Comparison of ENCODE assay signal across 12 mouse cellular contexts in the genomic region with DNA sequence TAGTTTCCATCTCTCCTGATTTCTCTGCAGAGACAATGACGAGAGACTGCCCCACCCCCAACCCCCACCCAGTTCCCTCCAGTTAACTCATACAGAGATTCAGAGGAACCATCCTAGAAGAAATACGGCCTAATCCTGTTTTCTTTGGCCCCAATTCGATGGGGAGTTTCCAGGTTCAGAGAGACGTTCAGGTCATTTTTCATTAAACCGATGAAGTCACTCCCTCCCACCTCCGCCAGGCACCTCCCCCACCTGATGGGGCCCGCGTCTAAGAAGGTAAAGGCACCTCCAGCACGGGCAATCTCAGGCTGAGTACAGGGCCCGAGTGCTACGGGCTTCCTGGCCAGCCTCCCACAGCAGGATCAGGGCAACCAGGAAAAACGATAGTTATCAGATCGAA. TPM values are rescaled to one million over a fixed set of nuclear protein-coding genes. Genes with fewer than 3 reads are reported as not detected.
DNase-seq lines count a peak whose midpoint lies in the region; ATAC-seq lines count a peak whose summit lies in the region.
"Had no signal": no experiment of that assay in that cellular context is flagged by ENCODE, and none has a peak within 500 bp of the region (broad histone marks: within the 10 kb centered on the region; RNA-seq: fewer than 3 reads in every experiment).

No protein-coding gene starts in this region.

- DNase-seq in kidney, postnatal 4 days = peak; percentile 22 to 50
- no peak for DNase-seq in kidney, adult 8-10 months
- peak; percentile 48 for DNase-seq in NIH3T3 (ENCODE audit: low read depth)
- DNase-seq in embryonic facial prominence, embryonic 14.5 days (ENCODE audit: low spot score) = peak; percentile 51
- no peak for DNase-seq in right cerebral cortex, postnatal 10 days (ENCODE audit: low spot score in 2 of 2)
- no peak for DNase-seq in left cerebral cortex, postnatal 14 days (ENCODE audit: low spot score in 2 of 2)
- DNase-seq: cerebellum, postnatal 25 days; heart, adult 2 months had no signal

- WGBS in embryonic facial prominence, embryonic 14.5 days = 13% methylated on average over 13 of the region's 13 CpGs
- WGBS in limb, embryonic 12.5 days = 11% methylated on average over 13 of the region's 13 CpGs

- ATAC-seq in embryonic facial prominence, embryonic 14.5 days (ENCODE audit: low read depth) = no peak
- peak; percentile 34; the same call in 1 of the 2 replicates for ATAC-seq in limb, embryonic 12.5 days (ENCODE audit: insufficient number of reproducible peaks, insufficient read depth, low FRiP score, low TSS enrichment, low read depth)

- no peak overlapping the region for H3K4me3 ChIP-seq in embryonic facial prominence, embryonic 14.5 days (ENCODE audit: low read depth, low read length)
- no peak overlapping the region for H3K4me3 ChIP-seq in limb, embryonic 12.5 days (replicated peaks)
- H3K4me3 ChIP-seq: heart, adult 2 months; left cerebral cortex, adult 2 months; lung, embryonic 15.5 days; myocyte had no signal

- H3K27me3 ChIP-seq in embryonic facial prominence, embryonic 14.5 days (replicated peaks; ENCODE audit: control insufficient read depth, insufficient read depth, low read length) = peaks cover 10% of the 10 kb centered on the region
- H3K27me3 ChIP-seq in limb, embryonic 12.5 days = peaks cover 4% of the 10 kb centered on the region; the same call in 1 of the 2 replicates

- no peak overlapping the region for H3K9ac ChIP-seq in embryonic facial prominence, embryonic 14.5 days (ENCODE audit: low read depth, low read length)
- no peak overlapping the region for H3K9ac ChIP-seq in limb, embryonic 12.5 days (replicated peaks)
- H3K9ac ChIP-seq: lung, embryonic 15.5 days had no signal

- no peaks in the 10 kb centered on the region for H3K9me3 ChIP-seq in embryonic facial prominence, embryonic 14.5 days (ENCODE audit: control insufficient read depth, low read length)
- H3K9me3 ChIP-seq in limb, embryonic 12.5 days = 0 out of 2 replicates have a peak, but pooled peaks cover 4% of the 10 kb centered on the region
- H3K9me3 ChIP-seq: lung, embryonic 15.5 days had no signal

- H3K27ac ChIP-seq in embryonic facial prominence, embryonic 14.5 days (replicated peaks; ENCODE audit: low read depth, low read length) = no peak overlapping the region
- H3K27ac ChIP-seq in limb, embryonic 12.5 days = no peak overlapping the region
- H3K27ac ChIP-seq: heart, adult 2 months; left cerebral cortex, adult 2 months; lung, embryonic 15.5 days had no signal

- intact Hi-C loops in left cerebral cortex, postnatal 14 days (cut with DNase I) = loop anchor here (10.0 kb wide), 1 partner anchor 197 kb away; no protein-coding TSS in a partner anchor

- no peak overlapping the region for H3K4me2 ChIP-seq in embryonic facial prominence, embryonic 14.5 days (ENCODE audit: low read depth, low read length)
- H3K4me2 ChIP-seq in limb, embryonic 12.5 days = no peak overlapping the region
- H3K4me2 ChIP-seq: lung, embryonic 15.5 days had no signal

- H3K4me1 ChIP-seq in embryonic facial prominence, embryonic 14.5 days (ENCODE audit: control insufficient read depth, insufficient read depth, low read length) = peaks cover 6% of the 10 kb centered on the region; the same call in 1 of the 2 replicates
- H3K4me1 ChIP-seq in limb, embryonic 12.5 days (replicated peaks) = peaks cover 31% of the 10 kb centered on the region

- H3K36me3 ChIP-seq in embryonic facial prominence, embryonic 14.5 days (ENCODE audit: control insufficient read depth, insufficient read depth, low read length) = peaks cover 7% of the 10 kb centered on the region; the same call in 1 of the 2 replicates
- peaks cover 17% of the 10 kb centered on the region for H3K36me3 ChIP-seq in limb, embryonic 12.5 days
- H3K36me3 ChIP-seq: lung, embryonic 15.5 days had no signal

RNA-seq across cellular contexts. Expression of gene Sox9, which starts 6.3 kb away (rescaled TPM):
- 48.0 and 61.8 TPM in 2 replicates for polyA plus RNA-seq in embryonic facial prominence, embryonic 14.5 days (2014; fragmentation: Nextera tagmentation; extraction: Ambion mirVana)
- 245 and 252 TPM in 2 replicates for polyA plus RNA-seq in limb, embryonic 12.5 days (2016; fragmentation: Nextera tagmentation; extraction: Ambion mirVana)
- 10 to 100 TPM; 13.4 to 24.1 TPM for total RNA-seq in left cerebral cortex, postnatal 14 days (2021)

Comparison
In these comparisons a context has a peak if more than half of its experiments do, and no peak if none do; other contexts are left out.
1. DNase-seq: peak in kidney, postnatal 4 days (2 of 2), NIH3T3 (single experiment) and embryonic facial prominence, embryonic 14.5 days (single experiment); none in kidney, adult 8-10 months (0 of 2), right cerebral cortex, postnatal 10 days (0 of 2) and left cerebral cortex, postnatal 14 days (0 of 2).